Mouse (Mus musculus) left cerebral cortex, postnatal 36 days (tissue): ENCODE results near the gene Gm45716. TPM values are rescaled to one million over a fixed set of nuclear protein-coding genes. Genes with fewer than 3 reads are reported as not detected.
"Not testable (repeated sequence)": the region's sequence is repeated elsewhere in the genome, so short reads cannot be mapped to it uniquely, and the experiment has no call there.

ENCODE experiments used
- DNase-seq, 2 experiments: peaks; one replicate each; pipeline ENCODE4 v3.0.0; 2021 to 2022; ENCODE audit warnings: low spot score in 2 of 2, mixed read lengths in 1 of 2
- intact Hi-C: fragments of 180-260 bp; cut with DNase I; formaldehyde crosslinking; loops from one replicate; pipeline ENCODE4 v1.15.1; 2025
- total RNA-seq, 2 experiments: library from RNA; stranded (reverse); gene quantifications; 2 replicates each; pipeline ENCODE4 v1.2.3; 2021

Gene Gm45716
- total RNA-seq, 2 experiments from 2014 or later = 3.6 to 4.4 TPM

DNA sequence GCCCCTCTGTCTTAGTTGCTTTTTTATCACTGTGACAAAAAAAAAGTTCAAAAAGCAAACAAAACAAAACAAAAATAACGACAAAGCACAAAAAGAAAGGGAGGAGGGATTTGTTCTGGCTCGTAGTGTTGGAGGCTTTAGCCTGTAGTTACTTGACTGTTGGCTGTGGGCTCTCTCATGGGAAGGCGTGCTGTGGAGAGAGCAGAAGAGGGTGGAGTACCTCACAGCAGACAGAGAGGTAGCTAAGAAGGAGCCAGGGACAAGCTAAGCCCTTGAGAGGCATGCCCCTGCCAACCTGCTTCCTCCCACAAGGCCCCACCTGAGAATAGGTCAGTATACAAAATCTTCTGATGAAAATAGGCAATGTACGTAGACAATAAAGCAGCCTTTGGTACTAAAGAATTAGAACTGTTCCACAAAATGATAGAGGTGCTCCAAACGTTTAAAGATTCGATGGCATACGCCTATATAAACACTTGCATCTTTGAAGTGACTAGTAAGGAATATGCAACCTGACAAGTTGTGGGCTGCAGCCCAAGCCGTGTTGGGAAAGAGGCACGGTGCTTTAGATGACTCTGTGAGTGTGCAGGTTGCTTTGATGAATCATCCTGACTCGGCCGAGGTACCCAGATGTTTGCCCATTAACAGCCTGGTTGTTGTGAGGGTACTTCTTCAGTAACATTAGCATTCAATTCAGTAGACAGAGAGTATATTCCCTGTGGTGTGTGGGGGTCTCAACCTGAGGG is 82.8 kb downstream of the Gm45716 start:
- no peak for DNase-seq
- intact Hi-C loops = no loop called here

DNA sequence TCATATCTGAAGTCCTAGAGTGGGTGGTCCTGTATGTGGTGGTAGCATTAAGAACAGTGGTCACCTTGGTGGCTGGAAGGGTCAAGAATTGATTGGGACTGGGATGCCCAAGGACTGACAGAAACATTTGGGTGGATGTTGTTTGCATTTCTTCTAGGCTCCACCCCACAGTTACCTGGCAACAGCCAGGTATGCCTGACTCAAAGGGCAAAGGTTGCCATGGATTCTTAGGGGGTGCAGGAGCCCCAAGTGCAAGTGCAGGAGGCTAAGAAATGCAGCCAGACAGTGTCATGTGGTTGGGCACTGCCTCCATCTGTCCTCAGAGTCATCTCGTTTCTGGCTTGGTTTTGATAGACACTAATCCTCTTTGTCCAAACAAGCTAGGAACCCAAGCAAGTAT is 86.7 kb downstream of the Gm45716 start:
- no peak for DNase-seq
- intact Hi-C loops = no loop called here

DNA sequence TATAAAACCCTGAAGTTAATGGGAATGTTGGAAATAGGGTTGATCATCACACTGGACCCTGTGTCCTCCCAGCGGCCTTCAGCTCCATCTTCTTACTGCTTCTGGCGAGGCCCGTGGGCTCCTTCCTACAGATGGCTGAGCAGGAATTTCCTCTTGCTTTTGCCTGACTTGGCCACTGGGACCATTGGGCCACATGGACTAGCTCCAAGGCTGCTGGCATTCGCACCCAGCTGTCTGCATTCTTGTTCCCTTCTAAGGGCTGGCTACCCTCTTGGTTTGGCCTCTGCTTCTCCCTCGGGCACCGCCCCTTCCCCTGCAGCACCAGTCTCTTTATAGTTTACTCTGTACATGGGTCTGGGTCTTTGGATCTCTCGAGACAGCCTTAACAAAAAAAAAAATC is 88.2 kb downstream of the Gm45716 start:
- intact Hi-C loops = no loop called here
- no peak for DNase-seq

GRCm38 (mm10) chr11:90276150-90276549 is 88.7 kb downstream of the Gm45716 start:
- intact Hi-C loops = no loop called here
- no peak for DNase-seq

DNA sequence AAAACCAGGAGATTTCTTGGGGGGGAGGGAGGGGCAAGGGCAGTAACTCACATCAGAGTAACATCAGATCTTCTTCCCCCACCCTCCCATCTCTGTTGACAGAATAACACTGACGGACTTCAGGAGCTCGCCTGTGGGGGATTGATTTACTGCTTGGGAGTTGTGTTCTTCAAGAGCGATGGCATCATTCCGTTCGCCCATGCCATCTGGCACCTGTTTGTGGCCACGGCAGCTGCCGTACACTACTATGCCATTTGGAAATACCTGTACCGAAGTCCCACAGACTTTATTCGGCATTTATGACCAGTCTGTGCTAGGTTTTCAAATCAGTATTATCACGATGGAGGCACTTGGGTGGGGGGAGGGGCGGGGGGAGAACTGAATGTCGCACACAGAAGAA is 89.1 kb downstream of the Gm45716 start:
- intact Hi-C loops = no loop called here

DNA sequence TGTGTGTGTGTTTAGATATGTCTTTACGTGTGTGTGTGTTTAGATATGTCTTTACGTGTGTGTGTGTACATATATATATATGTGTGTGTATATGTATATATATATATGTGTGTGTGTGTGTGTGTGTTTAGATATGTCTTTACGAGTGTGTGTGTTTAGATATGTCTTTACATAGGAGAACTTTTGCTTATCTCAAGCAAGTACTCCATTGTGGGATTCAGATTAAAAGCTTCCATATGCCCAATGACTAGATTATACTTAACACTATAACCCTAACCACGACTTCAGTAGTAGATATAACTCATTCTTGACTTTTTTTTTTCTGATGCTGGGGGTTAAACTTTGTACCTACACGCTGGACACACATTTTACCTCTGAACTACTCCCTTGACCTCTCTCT is 92.6 kb downstream of the Gm45716 start:
- DNase-seq = no peak
- intact Hi-C loops = no loop called here

More for the DNA sequence above, 89.1 kb downstream of the Gm45716 start:
- no peak for DNase-seq

GRCm38 (mm10) chr11:90281943-90282342 is 94.5 kb downstream of the Gm45716 start:
- intact Hi-C loops, DNase-seq: not testable (repeated sequence)

GRCm38 (mm10) chr11:90283159-90283558 is 95.7 kb downstream of the Gm45716 start:
- intact Hi-C loops = no loop called here
- DNase-seq = no peak

GRCm38 (mm10) chr11:90283601-90284000 is 96.1 kb downstream of the Gm45716 start:
- DNase-seq = peak; percentile 49 to 67
- intact Hi-C loops = no loop called here

GRCm38 (mm10) chr11:90284079-90284478 is 96.6 kb downstream of the Gm45716 start:
- no peak for DNase-seq

GRCm38 (mm10) chr11:90284623-90285022 is 97.1 kb downstream of the Gm45716 start:
- DNase-seq = no peak
- intact Hi-C loops = no loop called here

More at GRCm38 (mm10) chr11:90284079-90284478, 96.6 kb downstream of the Gm45716 start:
- intact Hi-C loops = no loop called here

- DNase-seq = no peak
- intact Hi-C loops = no loop called here
These were observed 99.2 kb downstream of the Gm45716 start for GRCm38 (mm10) chr11:90286550-90287154.

GRCm38 (mm10) chr11:90291156-90291555 is 103.7 kb downstream of the Gm45716 start:
- intact Hi-C loops = loop anchor here (10.0 kb wide), 1 partner anchor 106 kb away; the partner anchor contains the start of gene Gm45716

DNA sequence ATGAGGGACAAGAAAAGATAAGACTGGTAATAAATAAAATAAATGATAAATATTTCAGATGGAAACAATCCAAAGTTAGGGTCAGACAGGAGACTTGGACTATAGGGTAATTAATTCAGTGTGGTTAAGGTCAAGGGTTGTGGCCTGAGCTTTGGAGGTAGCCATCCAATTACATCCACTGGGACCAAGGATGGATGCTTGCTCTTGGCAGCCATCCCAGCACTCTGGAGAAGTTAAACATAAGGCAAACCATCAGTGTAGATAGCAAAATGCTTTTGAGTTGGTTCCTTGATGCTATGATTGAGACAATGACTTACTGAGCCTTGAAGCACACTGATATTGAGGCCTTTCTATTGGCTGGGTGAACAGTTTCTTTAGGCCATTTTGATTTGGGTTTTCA is 105.3 kb downstream of the Gm45716 start:
- no peak for DNase-seq
- intact Hi-C loops = loop anchor here (10.0 kb wide), 1 partner anchor 108 kb away; the partner anchor contains the start of gene Gm45716

More at GRCm38 (mm10) chr11:90291156-90291555, 103.7 kb downstream of the Gm45716 start:
- DNase-seq = no peak

DNA sequence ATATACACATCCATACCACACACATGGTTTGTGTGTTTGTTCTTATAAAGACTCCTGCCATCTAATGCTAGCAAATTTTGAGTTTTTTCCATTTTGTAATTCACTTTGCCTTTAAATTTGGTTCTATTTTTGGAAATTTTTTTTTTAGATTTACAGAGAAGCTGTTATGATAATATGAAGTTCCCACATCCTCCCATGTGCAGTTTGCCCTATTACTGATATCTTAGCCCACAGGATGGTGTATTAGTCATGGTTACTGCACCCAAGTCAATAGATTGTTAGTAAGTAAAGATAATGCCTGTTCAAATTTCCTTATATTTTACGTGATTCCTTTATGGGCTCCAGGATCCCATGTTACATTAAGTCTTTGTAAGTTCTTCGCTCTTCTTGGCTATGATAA is 107.1 kb downstream of the Gm45716 start:
- no peak for DNase-seq
- intact Hi-C loops = loop anchor here (10.0 kb wide), 1 partner anchor 110 kb away; the partner anchor contains the start of gene Gm45716

Other genes with a start within 250 kb of the Gm45716 start
- gene Pctp, start 184.8 kb upstream of the Gm45716 start, total RNA-seq = 1 to 10 TPM in 1 of 2 experiments, under 1 TPM in 1; 0.79 to 1.1 TPM
- 10 to 100 TPM; 14.5 to 16.1 TPM for gene Tmem100, start 157.3 kb upstream of the Gm45716 start, total RNA-seq
- gene Mmd, start 61.8 kb downstream of the Gm45716 start, total RNA-seq = 100 to 1,000 TPM; 215 to 239 TPM
- gene Hlf, start 203.2 kb downstream of the Gm45716 start, total RNA-seq = 100 to 1,000 TPM; 134 to 138 TPM